Comparison of ENCODE assay signal across 8 mouse cellular contexts in the genomic region with DNA sequence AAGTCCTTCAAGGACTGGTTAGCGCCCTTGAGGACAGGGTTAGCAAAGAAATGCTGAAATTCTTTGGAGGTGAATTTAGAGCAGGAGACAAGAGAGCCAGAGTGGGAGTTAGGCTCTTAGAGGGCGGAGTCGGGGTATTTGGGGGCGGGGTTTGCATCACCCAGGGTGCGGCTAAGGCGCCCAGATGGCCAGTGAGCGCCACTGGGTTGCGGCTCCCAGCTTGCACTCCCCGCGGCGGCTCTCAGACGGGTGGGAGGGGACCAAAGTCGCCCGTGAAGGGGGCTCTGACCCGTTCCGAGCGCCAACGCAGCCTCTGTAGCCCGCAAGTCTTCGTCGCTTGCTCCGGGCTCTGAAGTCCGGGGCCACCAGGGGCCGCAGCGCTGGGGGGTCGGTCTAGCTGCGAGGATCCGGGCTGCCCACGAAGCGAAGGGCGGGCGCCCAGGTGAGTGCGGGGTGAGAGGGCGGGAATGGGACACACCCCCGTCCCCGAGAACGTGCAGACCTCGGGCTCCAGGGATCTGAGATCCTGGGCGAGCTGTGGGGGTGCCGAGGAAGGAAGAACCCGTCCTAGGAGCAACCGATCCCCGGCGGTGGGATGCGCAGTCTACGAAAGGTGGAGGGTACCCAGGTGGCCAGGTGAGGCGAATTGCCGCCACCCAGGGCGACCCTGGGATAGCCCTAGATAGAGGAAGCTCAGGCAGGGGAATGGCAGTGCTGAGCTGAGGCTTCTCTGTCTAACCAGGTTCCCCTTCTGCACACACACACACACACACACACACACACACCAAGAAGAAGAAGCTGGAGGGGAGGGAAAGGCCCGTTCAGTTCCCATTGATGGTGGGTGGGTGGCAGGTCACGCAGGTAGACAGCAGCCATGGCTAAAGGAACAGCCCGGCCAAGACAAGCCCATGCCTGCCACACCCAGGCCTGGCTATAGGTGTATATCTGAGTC. TPM values are rescaled to one million over a fixed set of nuclear protein-coding genes. Genes with fewer than 3 reads are reported as not detected.
DNase-seq lines count a peak whose midpoint lies in the region; ATAC-seq lines count a peak whose summit lies in the region.

Gene Hck, plus strand, starts transcription at position 156 of the 952 bp plus-strand sequence.

- ATAC-seq in embryonic facial prominence, embryonic 11.5 days (replicated peaks; ENCODE audit: insufficient number of reproducible peaks, low FRiP score, low TSS enrichment, low read depth), result peak; percentile 73
- ATAC-seq in heart, embryonic 13.5 days (ENCODE audit: extremely low read depth, insufficient number of reproducible peaks, low FRiP score, low TSS enrichment), result no peak
- ATAC-seq in kidney, embryonic 16.5 days (ENCODE audit: low FRiP score, low TSS enrichment), result peak; percentile 83

- DNase-seq in ovary, adult 18-20 months (ENCODE audit: low spot score), result peak; percentile 29
- no peak for DNase-seq in ovary, postnatal 10 days (ENCODE audit: low spot score)
- DNase-seq in embryonic facial prominence, embryonic 11.5 days (ENCODE audit: low spot score), result peak; percentile 52
- DNase-seq in lung, postnatal 14 days, result peak; percentile 78
- DNase-seq in retina, embryonic 14.5 days (ENCODE audit: low spot score), result peak; percentile 63
- no peak for DNase-seq in left cerebral cortex, postnatal 36 days (ENCODE audit: low spot score in 2 of 2)

- H3K27me3 ChIP-seq in embryonic facial prominence, embryonic 11.5 days (ENCODE audit: control insufficient read depth, insufficient read depth, low read length), result peaks cover 29% of the 10 kb centered on the region
- peaks cover 89% of the 10 kb centered on the region for H3K27me3 ChIP-seq in heart, embryonic 13.5 days (replicated peaks)
- peaks cover 38% of the 10 kb centered on the region for H3K27me3 ChIP-seq in kidney, embryonic 16.5 days (ENCODE audit: insufficient read depth, low read length)

- WGBS in embryonic facial prominence, embryonic 11.5 days, result 3% methylated on average over 51 of the region's 52 CpGs
- WGBS in heart, embryonic 13.5 days, result 3% methylated on average over 52 of the region's 52 CpGs
- 3% methylated on average over 52 of the region's 52 CpGs for WGBS in kidney, embryonic 16.5 days

- H3K4me3 ChIP-seq in embryonic facial prominence, embryonic 11.5 days (ENCODE audit: low read depth, low read length), result peak within 1 kb of the TSS; percentile 28
- H3K4me3 ChIP-seq in heart, embryonic 13.5 days, result peak within 1 kb of the TSS; percentile 55
- peak within 1 kb of the TSS; percentile 56 for H3K4me3 ChIP-seq in kidney, embryonic 16.5 days (ENCODE audit: low read length)

- H3K27ac ChIP-seq in embryonic facial prominence, embryonic 11.5 days (replicated peaks; ENCODE audit: low read depth, low read length), result no peak within 1 kb of the TSS
- H3K27ac ChIP-seq in heart, embryonic 13.5 days (replicated peaks), result no peak within 1 kb of the TSS
- no peak within 1 kb of the TSS for H3K27ac ChIP-seq in kidney, embryonic 16.5 days (ENCODE audit: low read length)

- intact Hi-C loops in left cerebral cortex, postnatal 36 days (cut with DNase I), result no loop called here

- H3K36me3 ChIP-seq in embryonic facial prominence, embryonic 11.5 days (replicated peaks; ENCODE audit: control insufficient read depth, insufficient read depth, low read depth, low read length), result no peaks in the 10 kb centered on the region
- H3K36me3 ChIP-seq in heart, embryonic 13.5 days, result no peaks in the 10 kb centered on the region
- H3K36me3 ChIP-seq in kidney, embryonic 16.5 days (ENCODE audit: insufficient read depth, low read length), result no peaks in the 10 kb centered on the region

- peak within 1 kb of the TSS; percentile 74 for H3K4me2 ChIP-seq in embryonic facial prominence, embryonic 11.5 days (ENCODE audit: low read depth, low read length)
- H3K4me2 ChIP-seq in heart, embryonic 13.5 days, result peak within 1 kb of the TSS; percentile 82
- H3K4me2 ChIP-seq in kidney, embryonic 16.5 days (replicated peaks; ENCODE audit: low read depth, low read length), result peak within 1 kb of the TSS; percentile 92

- H3K9ac ChIP-seq in embryonic facial prominence, embryonic 11.5 days (replicated peaks; ENCODE audit: low read length), result peak within 1 kb of the TSS; percentile 2; the same call in 1 of the 2 replicates
- H3K9ac ChIP-seq in heart, embryonic 13.5 days, result peak within 1 kb of the TSS; percentile 61; the same call in 1 of the 2 replicates
- peak within 1 kb of the TSS; percentile 61 for H3K9ac ChIP-seq in kidney, embryonic 16.5 days (replicated peaks; ENCODE audit: low read length)

- no peaks in the 10 kb centered on the region for H3K9me3 ChIP-seq in embryonic facial prominence, embryonic 11.5 days (replicated peaks; ENCODE audit: control insufficient read depth, low read length)
- no peaks in the 10 kb centered on the region for H3K9me3 ChIP-seq in heart, embryonic 13.5 days
- no peaks in the 10 kb centered on the region for H3K9me3 ChIP-seq in kidney, embryonic 16.5 days (ENCODE audit: low read length)

- peaks cover 4% of the 10 kb centered on the region; the same call in 1 of the 2 replicates for H3K4me1 ChIP-seq in embryonic facial prominence, embryonic 11.5 days (ENCODE audit: control insufficient read depth, insufficient read depth, low read length)
- H3K4me1 ChIP-seq in heart, embryonic 13.5 days, result peaks cover 20% of the 10 kb centered on the region
- H3K4me1 ChIP-seq in kidney, embryonic 16.5 days (ENCODE audit: insufficient read depth, low read length), result peaks cover 17% of the 10 kb centered on the region

RNA-seq across cellular contexts. Expression of gene Hck, which starts in this region (rescaled TPM):
- polyA plus RNA-seq in embryonic facial prominence, embryonic 11.5 days (2014; fragmentation: Nextera tagmentation; extraction: Ambion mirVana), result 1.8 TPM in 2 replicates
- 1.8 and 2.2 TPM in 2 replicates for polyA plus RNA-seq in heart, embryonic 13.5 days (2015; fragmentation: Nextera tagmentation; extraction: Ambion mirVana)
- polyA plus RNA-seq in kidney, embryonic 16.5 days (2015; fragmentation: Nextera tagmentation; extraction: Ambion mirVana), result 6.3 and 6.6 TPM in 2 replicates
- total RNA-seq in left cerebral cortex, postnatal 36 days (2021), result 1 to 10 TPM; 2.1 to 2.4 TPM

Comparison
In these comparisons a context has a peak if more than half of its experiments do, and no peak if none do; other contexts are left out.
1. DNase-seq: peak in ovary, adult 18-20 months (single experiment), embryonic facial prominence, embryonic 11.5 days (single experiment), lung, postnatal 14 days (single experiment) and retina, embryonic 14.5 days (single experiment); none in ovary, postnatal 10 days (single experiment) and left cerebral cortex, postnatal 36 days (0 of 2).
2. H3K9ac ChIP-seq: peak in every context shown above with its lines; median percentile 61 in heart, embryonic 13.5 days; 61 in kidney, embryonic 16.5 days; 2 in embryonic facial prominence, embryonic 11.5 days.
3. Peak in every context shown above with its lines, with median percentiles within 50 percentile points of each other: H3K4me2 ChIP-seq and H3K4me3 ChIP-seq.